Mouse (Mus musculus) erythroblast, embryonic 14.5 days (primary cell): Measurements from ENCODE around the gene Zfp184.

Experiments used
- GATA1 ChIP-seq: IDR thresholded peaks from 2 replicates; pipeline ENCODE4 v1.6.1; 2012; ENCODE audit warnings: low read length, inconsistent platforms, mixed read lengths
- TAL1 ChIP-seq: IDR thresholded peaks from 3 replicates; pipeline ENCODE4 v1.6.1; 2012; ENCODE audit warnings: low read length, inconsistent platforms, mixed read lengths

GRCm38 (mm10) chr13:21931740-21932139 lies 13.2 kb upstream of the Zfp184 start:
- TF ChIP-seq GATA1 (no peak), TAL1 (no peak)
